Mouse (Mus musculus): ENCODE data around the gene Ugt1a7c.

DNA sequence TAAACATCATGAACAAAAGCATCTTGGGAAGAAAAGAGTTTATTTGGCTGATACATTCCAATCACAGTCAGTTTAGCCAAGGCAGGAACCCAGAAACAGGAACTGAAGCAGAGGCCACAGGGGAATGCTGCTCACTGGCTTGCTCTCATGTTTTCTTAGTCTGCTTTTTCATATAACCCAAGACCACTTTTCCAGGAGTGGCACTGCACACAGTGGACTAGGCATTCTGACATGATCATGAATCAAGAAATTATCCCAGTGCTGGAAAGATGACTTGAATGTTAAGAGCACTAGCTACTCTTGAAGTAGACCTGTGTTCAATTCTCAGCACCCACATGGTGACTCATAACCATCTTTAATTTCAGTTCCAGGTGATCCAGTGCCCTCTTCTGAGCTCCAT is 130.9 kb downstream of the Ugt1a7c start:
- TF ChIP-seq CTCF (IDR thresholded peaks at IDR 0.05; ENCODE audit: insufficient read depth, low read depth, low read length) = no peak
- no peak for TF ChIP-seq POLR2A (IDR thresholded peaks at IDR 0.05; ENCODE audit: insufficient read depth, low read depth, low read length)
